Mouse (Mus musculus) liver, adult 2 months (tissue): ENCODE measurements around the gene Atp1b2. TPM values are rescaled to one million over a fixed set of nuclear protein-coding genes. Genes with fewer than 3 reads are reported as not detected.
A peak's percentile ranks its signal among the peaks of the same experiment; 100 is the strongest.

Source experiments
- DNase-seq: peaks from one replicate; pipeline ENCODE4 v3.0.0-alpha.2; 2011; ENCODE audit warnings: low read depth, low spot score; ENCODE audit errors: extremely low read depth
- H3K27ac ChIP-seq: fragments of 200-500 bp; replicated peaks from 2 replicates; pipeline ENCODE4 v1.5.1; 2012; ENCODE audit warnings: low read depth, mild to moderate bottlenecking, control low read depth, inconsistent platforms, low read length; ENCODE audit not compliant: insufficient read depth
- H3K27me3 ChIP-seq: fragments of 200-500 bp; 2 replicates; pipeline ENCODE4 v1.6.1; 2012; ENCODE audit warnings: mild to moderate bottlenecking, moderate library complexity, low read length, inconsistent platforms; ENCODE audit not compliant: control insufficient read depth, insufficient read depth
- H3K36me3 ChIP-seq: fragments of 200-500 bp; 2 replicates; pipeline ENCODE4 v1.6.1; 2012; ENCODE audit warnings: low read length, inconsistent platforms; ENCODE audit not compliant: control insufficient read depth, insufficient read depth
- H3K4me1 ChIP-seq: fragments of 200-500 bp; 2 replicates; pipeline ENCODE4 v1.6.1; 2011; ENCODE audit warnings: low read length; ENCODE audit not compliant: control insufficient read depth, insufficient read depth
- H3K4me3 ChIP-seq: fragments of 200-500 bp; 2 replicates; pipeline ENCODE4 v1.5.1; 2011; ENCODE audit warnings: low read depth, mild to moderate bottlenecking, control low read depth, low read length, moderate library complexity; ENCODE audit not compliant: insufficient read depth
- H3K79me2 ChIP-seq: fragments of 200-500 bp; 2 replicates; pipeline ENCODE4 v1.6.1; 2012; ENCODE audit warnings: inconsistent platforms, mild to moderate bottlenecking, low read length, moderate library complexity; ENCODE audit not compliant: control insufficient read depth, insufficient read depth
- H3K9ac ChIP-seq: fragments of 200-500 bp; 2 replicates; pipeline ENCODE4 v1.6.1; 2012; ENCODE audit warnings: low read depth, mild to moderate bottlenecking, control low read depth, inconsistent platforms, low read length
- CTCF ChIP-seq: fragments of 200-500 bp; IDR thresholded peaks from 2 replicates; pipeline ENCODE4 v1.5.1; 2011; ENCODE audit warnings: low read depth, low read length, control low read depth
- POLR2A ChIP-seq: fragments of 200-500 bp; IDR thresholded peaks from 2 replicates; pipeline ENCODE4 v1.6.1; 2011; ENCODE audit warnings: low read length, control low read depth; ENCODE audit not compliant: insufficient read depth; ENCODE audit errors: extremely low read depth
- WGBS: fragments of 180-500 bp; shearing (Covaris S2); methylation state at CpG from one replicate; pipeline ENCODE4 v1.1.7; 2018; 5-methylcytosine and 5-hydroxymethylcytosine counted together
- polyA plus RNA-seq: library from polyadenylated mRNA; depleted of rRNA; stranded (reverse); fragments of >200 nt; gene quantifications from 2 replicates; pipeline ENCODE4 v1.2.3, GENCODE M21; 2012
- total RNA-seq: library from RNA; depleted of rRNA; stranded (reverse); fragments of >200 nt; gene quantifications from 2 replicates; pipeline ENCODE4 v1.2.3, GENCODE M21; 2014

The Atp1b2 gene
- total and polyA plus RNA-seq, 2 experiments, result 0.18 to 0.40 TPM

- peaks cover 7% of the 10 kb centered on the region; the same call in 1 of the 2 replicates for H3K79me2 ChIP-seq
- no peak overlapping the region for H3K27ac ChIP-seq
- TF ChIP-seq CTCF, result no peak; the same call in 1 of the 2 replicates
- TF ChIP-seq POLR2A, result no peak
- peaks cover 4% of the 10 kb centered on the region; the same call in 1 of the 2 replicates for H3K4me1 ChIP-seq
- no peak for DNase-seq
- H3K4me3 ChIP-seq, result no peak overlapping the region
- H3K9ac ChIP-seq, result no peak overlapping the region
- 64% methylated on average over 3 of the region's 3 CpGs for WGBS
- H3K27me3 ChIP-seq, result no peaks in the 10 kb centered on the region
- 0 out of 2 replicates have a peak, but pooled peaks cover 2% of the 10 kb centered on the region for H3K36me3 ChIP-seq
Observed at GRCm38 (mm10) chr11:69575220-69575619, 30.5 kb downstream of the Atp1b2 start.

- no peak overlapping the region for H3K9ac ChIP-seq
- no peaks in the 10 kb centered on the region; the same call in 1 of the 2 replicates for H3K79me2 ChIP-seq
- DNase-seq, result peak; percentile 27
- 77% methylated on average over 8 of the region's 8 CpGs for WGBS
- H3K4me1 ChIP-seq, result no peaks in the 10 kb centered on the region
- peaks cover 11% of the 10 kb centered on the region; the same call in 1 of the 2 replicates for H3K36me3 ChIP-seq
- H3K27me3 ChIP-seq, result no peaks in the 10 kb centered on the region
- TF ChIP-seq POLR2A (no peak), CTCF (no peak)
- no peak overlapping the region for H3K4me3 ChIP-seq
- no peak overlapping the region for H3K27ac ChIP-seq
Observed at GRCm38 (mm10) chr11:69565131-69565530, 40.6 kb downstream of the Atp1b2 start.

GRCm38 (mm10) chr11:69564391-69564790, 41.4 kb downstream of the Atp1b2 start:
- 84% methylated on average over 3 of the region's 3 CpGs for WGBS
- H3K27me3 ChIP-seq, result no peaks in the 10 kb centered on the region
- H3K27ac ChIP-seq, result no peak overlapping the region
- no peaks in the 10 kb centered on the region for H3K4me1 ChIP-seq
- no peak overlapping the region for H3K4me3 ChIP-seq
- H3K36me3 ChIP-seq, result peaks cover 11% of the 10 kb centered on the region; the same call in 1 of the 2 replicates
- H3K9ac ChIP-seq, result no peak overlapping the region
- H3K79me2 ChIP-seq, result no peaks in the 10 kb centered on the region; the same call in 1 of the 2 replicates
- TF ChIP-seq CTCF (no peak), POLR2A (no peak)
- DNase-seq, result no peak

GRCm38 (mm10) chr11:69563373-69563772, 42.4 kb downstream of the Atp1b2 start:
- Histone ChIP-seq H3K27ac (no peak overlapping the region), H3K4me3 (no peak overlapping the region), H3K4me1 (no peaks in the 10 kb centered on the region), H3K79me2 (no peaks in the 10 kb centered on the region), H3K36me3 (peaks cover 9% of the 10 kb centered on the region; the same call in 1 of the 2 replicates), H3K27me3 (no peaks in the 10 kb centered on the region), H3K9ac (no peak overlapping the region)
- TF ChIP-seq POLR2A (no peak), CTCF (no peak)
- no peak for DNase-seq
- 94% methylated on average over 13 of the region's 13 CpGs for WGBS

GRCm38 (mm10) chr11:69560896-69561854, 44.6 kb downstream of the Atp1b2 start:
- no peak overlapping the region for H3K9ac ChIP-seq
- peaks cover 5% of the 10 kb centered on the region; the same call in 1 of the 2 replicates for H3K36me3 ChIP-seq
- 93% methylated on average over 16 of the region's 16 CpGs for WGBS
- TF ChIP-seq CTCF (no peak), POLR2A (no peak)
- H3K4me3 ChIP-seq, result no peak overlapping the region
- H3K4me1 ChIP-seq, result no peaks in the 10 kb centered on the region
- no peak overlapping the region for H3K27ac ChIP-seq
- no peak for DNase-seq
- H3K27me3 ChIP-seq, result no peaks in the 10 kb centered on the region
- no peaks in the 10 kb centered on the region for H3K79me2 ChIP-seq
